Mouse (Mus musculus) limb, embryonic 10.5 days (tissue): Measurements from ENCODE around the gene Psmf1. TPM values are rescaled to one million over a fixed set of nuclear protein-coding genes. Genes with fewer than 3 reads are reported as not detected.

Experiments used
- DNase-seq: peaks from one replicate; pipeline ENCODE4 v3.0.0-alpha.2; 2017; ENCODE audit warnings: low spot score
- H3K27ac ChIP-seq: fragments of 300-500 bp; sonication (generic); 2 replicates; pipeline ENCODE4 v1.5.1; 2016; ENCODE audit warnings: mild to moderate bottlenecking
- H3K27me3 ChIP-seq: fragments of 300-500 bp; sonication (generic); 2 replicates; pipeline ENCODE4 v1.6.1; 2016; ENCODE audit warnings: low read depth, mild to moderate bottlenecking; ENCODE audit not compliant: poor library complexity, severe bottlenecking
- H3K36me3 ChIP-seq: fragments of 300-500 bp; sonication (generic); 2 replicates; pipeline ENCODE4 v1.6.1; 2016; ENCODE audit warnings: mild to moderate bottlenecking, moderate library complexity
- H3K4me1 ChIP-seq: fragments of 300-500 bp; sonication (generic); 2 replicates; pipeline ENCODE4 v1.6.1; 2016
- H3K4me3 ChIP-seq: fragments of 300-500 bp; sonication (generic); 2 replicates; pipeline ENCODE4 v1.5.1; 2016; ENCODE audit warnings: mild to moderate bottlenecking, moderate library complexity
- H3K9me3 ChIP-seq: fragments of 300-500 bp; sonication (generic); replicated peaks from 2 replicates; pipeline ENCODE4 v1.6.1; 2016; ENCODE audit warnings: mild to moderate bottlenecking
- WGBS: fragments of 180-500 bp; shearing (Covaris S2); methylation state at CpG from one replicate; pipeline ENCODE4 v1.1.7; 2016; 5-methylcytosine and 5-hydroxymethylcytosine counted together
- polyA plus RNA-seq: library from polyadenylated mRNA; unstranded; fragments of >200 nt; fragmentation: Nextera tagmentation; extraction: Ambion mirVana; gene quantifications from 2 replicates; pipeline ENCODE4 v1.2.1, GENCODE M21; 2016

The Psmf1 gene
- polyA plus RNA-seq, 1 experiment from 2014 or later = 60.6 TPM

GRCm38 (mm10) chr2:151716318-151717055 lies 27.5 kb downstream of the Psmf1 start:
- peaks cover 66% of the 10 kb centered on the region for H3K36me3 ChIP-seq
- DNase-seq = no peak
- WGBS = 89% methylated on average over 2 of the region's 2 CpGs

DNA sequence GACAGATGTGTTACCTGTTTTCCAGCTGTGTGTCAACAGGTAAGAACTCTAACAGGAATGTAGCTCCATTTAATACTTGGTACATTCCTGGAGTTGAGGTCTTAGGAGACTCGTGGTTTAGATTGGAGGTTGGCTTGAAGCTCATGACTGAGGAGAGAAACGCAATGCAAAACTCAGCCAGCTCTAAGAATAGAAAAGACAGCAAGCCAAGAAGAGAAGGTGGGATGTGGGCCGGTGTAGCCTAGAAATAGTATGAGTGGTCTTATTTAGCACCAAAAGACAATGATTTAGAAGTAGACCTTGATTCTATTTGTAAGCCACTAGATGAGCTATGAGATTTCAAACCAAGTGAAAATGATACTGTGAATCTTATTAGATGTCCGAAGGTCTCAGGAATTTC lies 28.5 kb downstream of the Psmf1 start:
- H3K36me3 ChIP-seq = peaks cover 56% of the 10 kb centered on the region
- WGBS = 93% methylated on average over 4 of the region's 4 CpGs

More at GRCm38 (mm10) chr2:151716318-151717055, 27.5 kb downstream of the Psmf1 start:
- Histone ChIP-seq H3K27ac (no peak overlapping the region), H3K27me3 (no peaks in the 10 kb centered on the region), H3K9me3 (no peaks in the 10 kb centered on the region), H3K4me3 (no peak overlapping the region), H3K4me1 (no peaks in the 10 kb centered on the region)

GRCm38 (mm10) chr2:151712647-151713046 lies 31.3 kb downstream of the Psmf1 start:
- no peaks in the 10 kb centered on the region for H3K9me3 ChIP-seq
- 29% methylated on average over 3 of the region's 3 CpGs for WGBS
- peaks cover 27% of the 10 kb centered on the region for H3K36me3 ChIP-seq
- H3K4me3 ChIP-seq = no peak overlapping the region
- peak; percentile 69 for DNase-seq
- H3K27me3 ChIP-seq = no peaks in the 10 kb centered on the region
- H3K4me1 ChIP-seq = 0 out of 2 replicates have a peak, but pooled peaks cover 2% of the 10 kb centered on the region
- H3K27ac ChIP-seq = no peak overlapping the region

More for the DNA sequence above, 28.5 kb downstream of the Psmf1 start:
- Histone ChIP-seq H3K4me1 (no peaks in the 10 kb centered on the region), H3K27me3 (no peaks in the 10 kb centered on the region), H3K9me3 (no peaks in the 10 kb centered on the region), H3K27ac (no peak overlapping the region), H3K4me3 (no peak overlapping the region)
- DNase-seq = no peak

DNA sequence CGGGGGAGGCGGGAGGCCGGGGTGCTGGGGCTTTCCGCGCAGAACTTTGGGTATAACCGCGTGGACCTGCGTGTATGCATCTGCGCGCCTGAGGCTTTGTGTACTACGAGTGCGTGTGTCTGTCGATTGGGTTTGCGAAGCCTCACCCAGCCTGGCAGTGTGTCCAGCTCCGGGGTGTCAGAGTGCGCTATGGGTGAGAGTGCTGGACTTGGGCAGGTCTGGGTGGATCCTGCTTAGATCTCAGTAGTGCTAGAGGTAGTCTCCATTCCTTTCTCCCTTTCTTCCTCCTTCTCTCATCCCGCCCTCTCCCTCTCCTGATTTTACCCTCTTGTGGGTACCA lies 41.2 kb downstream of the Psmf1 start:
- no peaks in the 10 kb centered on the region for H3K9me3 ChIP-seq

GRCm38 (mm10) chr2:151702146-151702850 lies 41.7 kb downstream of the Psmf1 start:
- peak overlapping the region; percentile 74 for H3K4me3 ChIP-seq
- no peaks in the 10 kb centered on the region for H3K9me3 ChIP-seq
- peaks cover 70% of the 10 kb centered on the region for H3K27me3 ChIP-seq
- H3K4me1 ChIP-seq = peaks cover 17% of the 10 kb centered on the region
- H3K27ac ChIP-seq = peak overlapping the region; percentile 80
- H3K36me3 ChIP-seq = no peaks in the 10 kb centered on the region
- peak; percentile 78 for DNase-seq
- under 1% methylated on average over 85 of the region's 97 CpGs for WGBS

More for the DNA sequence above, 41.2 kb downstream of the Psmf1 start:
- Histone ChIP-seq H3K27ac (peak overlapping the region; percentile 80), H3K4me3 (peak overlapping the region; percentile 74), H3K36me3 (no peaks in the 10 kb centered on the region), H3K27me3 (peaks cover 70% of the 10 kb centered on the region), H3K4me1 (peaks cover 17% of the 10 kb centered on the region)
- DNase-seq = no peak
- under 1% methylated on average over 17 of the region's 17 CpGs for WGBS

- peak within 1 kb of the TSS; percentile 80 for H3K27ac ChIP-seq
- no peaks in the 10 kb centered on the region for H3K36me3 ChIP-seq
- peaks cover 17% of the 10 kb centered on the region for H3K4me1 ChIP-seq
- peaks cover 70% of the 10 kb centered on the region for H3K27me3 ChIP-seq
- no peak for DNase-seq
- H3K9me3 ChIP-seq = no peaks in the 10 kb centered on the region
- WGBS = 5% methylated on average over 25 of the region's 25 CpGs
- peak within 1 kb of the TSS; percentile 74 for H3K4me3 ChIP-seq
Observed at GRCm38 (mm10) chr2:151701231-151702145, 42.5 kb downstream of the Psmf1 start, which contains the start of gene Tmem74b. Tmem74b (plus strand) TSS chr2:151702008.

GRCm38 (mm10) chr2:151682976-151683375 lies 61.0 kb downstream of the Psmf1 start:
- DNase-seq = no peak
- Histone ChIP-seq H3K27me3 (no peaks in the 10 kb centered on the region), H3K36me3 (no peaks in the 10 kb centered on the region), H3K27ac (no peak overlapping the region), H3K4me3 (no peak overlapping the region), H3K4me1 (no peaks in the 10 kb centered on the region), H3K9me3 (no peaks in the 10 kb centered on the region)
- 92% methylated on average over 4 of the region's 4 CpGs for WGBS

GRCm38 (mm10) chr2:151682357-151682756 lies 61.6 kb downstream of the Psmf1 start:
- H3K9me3 ChIP-seq = no peaks in the 10 kb centered on the region
- DNase-seq = no peak
- no peaks in the 10 kb centered on the region for H3K27me3 ChIP-seq
- no peak overlapping the region for H3K4me3 ChIP-seq
- WGBS = 65% methylated on average over 3 of the region's 3 CpGs
- no peak overlapping the region for H3K27ac ChIP-seq
- H3K36me3 ChIP-seq = no peaks in the 10 kb centered on the region
- no peaks in the 10 kb centered on the region for H3K4me1 ChIP-seq

- H3K9me3 ChIP-seq = no peaks in the 10 kb centered on the region
- no peaks in the 10 kb centered on the region for H3K36me3 ChIP-seq
- H3K27me3 ChIP-seq = peaks cover 3% of the 10 kb centered on the region; the same call in 1 of the 2 replicates
- no peaks in the 10 kb centered on the region for H3K4me1 ChIP-seq
- H3K27ac ChIP-seq = no peak overlapping the region
- no peak for DNase-seq
- no peak overlapping the region for H3K4me3 ChIP-seq
- 59% methylated on average over 2 of the region's 2 CpGs for WGBS
Observed at GRCm38 (mm10) chr2:151676234-151676633, 67.8 kb downstream of the Psmf1 start.

- Histone ChIP-seq H3K27ac (no peak overlapping the region), H3K4me3 (no peak overlapping the region), H3K27me3 (peaks cover 21% of the 10 kb centered on the region), H3K36me3 (no peaks in the 10 kb centered on the region), H3K9me3 (no peaks in the 10 kb centered on the region), H3K4me1 (0 out of 2 replicates have a peak, but pooled peaks cover 7% of the 10 kb centered on the region)
- 55% methylated on average over 1 of the region's 1 CpGs for WGBS
- no peak for DNase-seq
Observed at GRCm38 (mm10) chr2:151670968-151671329, 73.0 kb downstream of the Psmf1 start.

GRCm38 (mm10) chr2:151670026-151670967 lies 73.7 kb downstream of the Psmf1 start:
- Histone ChIP-seq H3K36me3 (no peaks in the 10 kb centered on the region), H3K27ac (no peak overlapping the region), H3K4me3 (0 out of 2 replicates have a peak overlapping the region, but pooled peaks have one; percentile 11), H3K9me3 (no peaks in the 10 kb centered on the region), H3K27me3 (peaks cover 21% of the 10 kb centered on the region), H3K4me1 (0 out of 2 replicates have a peak, but pooled peaks cover 7% of the 10 kb centered on the region)
- no peak for DNase-seq
- 34% methylated on average over 48 of the region's 48 CpGs for WGBS
